Mouse (Mus musculus): ENCODE results near the gene Rpl22.

GRCm38 (mm10) chr4:152296371-152296770 lies 29.2 kb upstream of the Rpl22 start:
- TF ChIP-seq POLR2A (IDR thresholded peaks at IDR 0.05; ENCODE audit: low read depth, low read length) (no peak), CTCF (IDR thresholded peaks at IDR 0.05; ENCODE audit: borderline replicate concordance, insufficient read depth, low read length) (no peak)
